Mouse (Mus musculus): ENCODE data around the gene Cst6.

DNA sequence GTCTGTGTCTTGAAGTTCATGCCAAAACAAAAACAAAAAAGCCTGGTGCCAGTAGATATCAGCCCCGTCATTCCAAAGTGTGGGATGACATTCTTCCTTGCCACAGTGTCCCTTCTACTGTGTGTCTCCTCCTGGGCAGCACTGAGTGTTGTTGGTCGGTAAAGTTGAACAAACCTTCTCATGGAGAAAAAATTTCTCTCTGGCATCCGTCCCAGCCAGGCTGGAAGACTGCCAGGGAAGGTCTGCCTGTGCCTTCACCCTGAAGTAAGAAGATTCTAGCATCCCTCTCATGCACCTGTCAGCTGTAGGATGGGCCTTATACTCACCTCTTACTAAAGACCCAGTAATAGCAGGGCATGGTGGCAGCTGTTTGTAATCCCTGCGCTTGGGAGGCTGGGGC is 43.5 kb upstream of the Cst6 start:
- TF ChIP-seq CTCF (conservative IDR thresholded peaks at IDR 0.05; ENCODE audit: low read length) (no peak), POU5F1 (IDR thresholded peaks at IDR 0.05; ENCODE audit: borderline replicate concordance, low read length) (no peak), NANOG (IDR thresholded peaks at IDR 0.05; ENCODE audit: borderline replicate concordance, low read length) (no peak)
